Mouse (Mus musculus) stomach, postnatal 0 days (tissue): Measurements from ENCODE around the gene Rack1. TPM values are rescaled to one million over a fixed set of nuclear protein-coding genes. Genes with fewer than 3 reads are reported as not detected.

Source experiments
- ATAC-seq: fragments of 200-750 bp; cut with Nextera tagmentation; 2 replicates; pipeline ENCODE4 v1.8.0; 2017; ENCODE audit not compliant: low FRiP score, low TSS enrichment
- DNase-seq: peaks from one replicate; pipeline ENCODE4 v3.0.0-alpha.2; 2016; ENCODE audit warnings: low spot score
- H3K27ac ChIP-seq: fragments of 300-500 bp; sonication (generic); replicated peaks from 2 replicates; pipeline ENCODE4 v1.5.1; 2014; ENCODE audit warnings: mild to moderate bottlenecking, control low read depth
- H3K27me3 ChIP-seq: fragments of 300-500 bp; sonication (generic); 2 replicates; pipeline ENCODE4 v1.6.1; 2014; ENCODE audit warnings: low read length; ENCODE audit not compliant: control insufficient read depth, insufficient read depth
- H3K36me3 ChIP-seq: fragments of 300-500 bp; sonication (generic); 2 replicates; pipeline ENCODE4 v1.6.1; 2014; ENCODE audit warnings: low read length, mixed read lengths; ENCODE audit not compliant: control insufficient read depth, insufficient read depth
- H3K4me1 ChIP-seq: fragments of 300-500 bp; sonication (generic); replicated peaks from 2 replicates; pipeline ENCODE4 v1.6.1; 2014; ENCODE audit warnings: antibody characterized with exemption; ENCODE audit not compliant: control insufficient read depth, insufficient read depth
- H3K4me2 ChIP-seq: fragments of 300-500 bp; sonication (generic); replicated peaks from 2 replicates; pipeline ENCODE4 v1.6.1; 2014; ENCODE audit warnings: low read depth, mild to moderate bottlenecking, control low read depth, moderate library complexity
- H3K4me3 ChIP-seq: fragments of 300-500 bp; sonication (generic); 2 replicates; pipeline ENCODE4 v1.5.1; 2014; ENCODE audit warnings: low read depth, low read length, control low read depth
- H3K9ac ChIP-seq: fragments of 300-500 bp; sonication (generic); 2 replicates; pipeline ENCODE4 v1.6.1; 2014; ENCODE audit warnings: mild to moderate bottlenecking, low read length, control low read depth, mixed read lengths
- H3K9me3 ChIP-seq: fragments of 300-500 bp; sonication (generic); 2 replicates; pipeline ENCODE4 v1.6.1; 2016; ENCODE audit warnings: low read length; ENCODE audit not compliant: control insufficient read depth
- CTCF ChIP-seq: IDR thresholded peaks from 2 replicates; pipeline ENCODE4 v1.5.1; 2016; ENCODE audit warnings: antibody characterized with exemption, low read depth, mild to moderate bottlenecking, moderate library complexity
- EP300 ChIP-seq: optimal IDR thresholded peaks from 2 replicates; pipeline ENCODE3; 2016; ENCODE audit warnings: antibody characterized with exemption
- WGBS: fragments of 180-500 bp; shearing (Covaris S2); extraction: QIAGEN DNeasy Blood & Tissue Kit; methylation state at CpG from one replicate; pipeline ENCODE4 v1.1.7; 2014; 5-methylcytosine and 5-hydroxymethylcytosine counted together
- polyA plus RNA-seq: library from polyadenylated mRNA; unstranded; fragments of >200 nt; fragmentation: Nextera tagmentation; extraction: Ambion mirVana; gene quantifications from 2 replicates; pipeline ENCODE4 v1.2.1, GENCODE M21; 2015

Rack1 gene
- polyA plus RNA-seq, 1 experiment from 2014 or later: 529 TPM

DNA sequence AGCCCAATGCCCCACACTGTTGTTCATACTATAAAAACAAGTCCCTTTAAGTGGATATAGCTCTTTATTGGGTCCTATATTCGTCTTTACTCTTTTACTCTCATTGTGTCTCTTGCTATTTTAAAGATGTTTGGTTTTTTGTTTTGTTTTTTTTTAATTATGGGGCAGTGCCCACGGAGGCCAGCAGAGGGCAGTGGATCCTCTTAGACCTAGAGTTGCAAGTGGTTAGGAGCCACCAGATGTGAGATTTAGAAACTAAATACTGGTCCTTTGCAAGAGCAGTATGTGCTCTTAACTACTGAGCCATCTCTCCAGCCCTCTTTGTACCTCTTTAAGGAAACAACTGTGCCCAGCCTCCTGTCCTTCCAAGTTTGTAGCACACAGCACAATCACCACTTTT is 28.4 kb upstream of the Rack1 start:
- Histone ChIP-seq H3K4me2 (no peak overlapping the region), H3K9ac (no peak overlapping the region), H3K4me3 (no peak overlapping the region), H3K27ac (no peak overlapping the region), H3K36me3 (no peaks in the 10 kb centered on the region), H3K9me3 (no peaks in the 10 kb centered on the region), H3K4me1 (no peaks in the 10 kb centered on the region), H3K27me3 (no peaks in the 10 kb centered on the region)
- 13% methylated on average over 2 of the region's 2 CpGs for WGBS
- no peak for ATAC-seq
- TF ChIP-seq EP300: no peak
- peak; percentile 79 for TF ChIP-seq CTCF
- DNase-seq: no peak

DNA sequence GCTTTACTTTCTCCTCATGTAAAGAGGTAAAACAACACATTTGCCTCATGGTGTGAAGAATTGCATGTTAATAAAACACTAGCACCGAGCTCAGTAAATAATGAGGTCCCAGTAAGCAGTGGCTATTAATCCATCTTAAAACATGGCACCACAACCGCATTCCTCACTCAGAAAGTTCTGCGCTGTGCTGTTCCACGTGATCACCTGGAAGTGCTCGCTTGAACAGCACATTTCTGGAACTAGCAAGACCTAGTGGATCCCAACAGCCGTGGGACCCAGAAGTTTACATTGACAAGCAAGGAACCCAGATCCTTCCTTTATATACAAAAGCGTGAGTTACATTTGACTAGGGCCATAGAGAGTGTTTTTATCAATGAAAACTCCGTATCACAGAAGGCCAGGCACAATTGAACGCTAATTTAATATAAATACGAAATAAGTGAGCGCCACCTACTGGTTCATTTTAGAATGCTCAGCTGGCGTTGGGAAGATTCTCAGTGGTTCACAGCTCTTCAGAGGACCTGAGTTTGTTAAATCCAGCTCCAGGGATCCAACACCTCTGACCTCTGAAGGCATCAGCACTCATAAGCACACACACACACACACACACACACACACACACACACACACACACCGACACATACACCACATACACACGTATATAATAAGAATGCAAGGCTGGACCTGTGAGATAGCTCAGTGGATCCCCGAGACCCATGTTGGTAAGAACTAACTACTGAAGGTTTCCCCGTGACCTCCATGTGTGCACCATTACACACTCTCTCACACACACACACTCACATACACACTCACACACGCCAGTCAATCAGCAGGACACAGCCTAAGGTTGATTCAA is 25.5 kb upstream of the Rack1 start:
- no peaks in the 10 kb centered on the region for H3K9me3 ChIP-seq
- 29% methylated on average over 17 of the region's 17 CpGs for WGBS

DNA sequence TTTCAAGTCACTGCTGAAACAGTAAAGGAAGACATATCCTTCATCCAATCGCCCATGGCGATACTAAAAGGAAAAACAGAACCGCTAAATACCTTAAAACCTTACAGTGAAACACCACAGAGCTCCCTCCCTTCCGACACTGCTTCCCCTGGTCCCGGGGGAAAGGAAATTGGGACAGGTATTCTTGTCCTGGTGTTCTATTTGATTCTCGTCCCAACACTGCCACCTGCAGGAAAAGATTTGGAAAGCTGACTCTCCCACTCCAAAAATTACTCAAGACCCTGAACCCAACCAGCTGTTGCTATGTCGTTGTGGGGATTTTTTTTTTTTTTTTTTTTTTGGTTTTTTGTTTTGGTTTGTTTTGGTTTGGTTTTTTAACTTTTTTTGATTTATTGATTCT is 24.6 kb upstream of the Rack1 start:
- Histone ChIP-seq H3K4me2 (no peak overlapping the region), H3K27ac (no peak overlapping the region), H3K27me3 (no peaks in the 10 kb centered on the region), H3K9ac (no peak overlapping the region), H3K4me3 (no peak overlapping the region), H3K36me3 (no peaks in the 10 kb centered on the region), H3K4me1 (no peaks in the 10 kb centered on the region), H3K9me3 (no peaks in the 10 kb centered on the region)
- no peak for TF ChIP-seq EP300
- TF ChIP-seq CTCF: peak; percentile 74
- ATAC-seq (no peak), DNase-seq (peak; percentile 55)
- 2% methylated on average over 7 of the region's 7 CpGs for WGBS

More for the DNA sequence above, 25.5 kb upstream of the Rack1 start:
- Histone ChIP-seq H3K4me3 (no peak overlapping the region), H3K36me3 (no peaks in the 10 kb centered on the region), H3K4me1 (no peaks in the 10 kb centered on the region), H3K27me3 (no peaks in the 10 kb centered on the region), H3K4me2 (peak overlapping the region; percentile 33), H3K27ac (no peak overlapping the region), H3K9ac (no peak overlapping the region)
- DNase-seq (peak; percentile 35), ATAC-seq (0 out of 2 replicates have a peak, but pooled peaks have one; percentile 32)
- TF ChIP-seq EP300 (no peak), CTCF (peak; percentile 75)

DNA sequence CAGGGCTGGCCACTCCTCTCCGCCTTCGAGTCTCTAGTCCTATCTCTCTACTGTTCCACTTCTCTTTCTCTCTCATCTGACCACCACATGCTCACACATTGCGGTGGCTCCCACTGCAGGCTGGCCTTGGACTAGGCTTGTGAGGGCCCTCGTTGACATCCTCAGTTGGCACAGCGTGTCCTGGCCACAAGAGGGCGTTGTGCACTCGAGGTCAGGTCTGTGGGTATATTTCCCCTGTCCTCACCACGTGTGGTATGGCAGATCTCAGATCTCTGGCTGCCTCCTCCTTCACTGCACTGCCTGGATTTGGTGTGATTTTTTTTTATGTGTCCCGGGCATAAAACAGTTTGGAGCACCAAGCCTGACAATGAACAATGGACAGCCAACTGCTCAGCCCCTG is 23.5 kb upstream of the Rack1 start:
- DNase-seq (no peak), ATAC-seq (peak; percentile 26; the same call in 1 of the 2 replicates)
- no peaks in the 10 kb centered on the region for H3K27me3 ChIP-seq
- TF ChIP-seq EP300 (no peak), CTCF (peak; percentile 48; the same call in 1 of the 2 replicates)
- no peaks in the 10 kb centered on the region for H3K9me3 ChIP-seq
- no peak overlapping the region for H3K27ac ChIP-seq
- no peaks in the 10 kb centered on the region for H3K36me3 ChIP-seq
- no peaks in the 10 kb centered on the region for H3K4me1 ChIP-seq
- no peak overlapping the region for H3K4me2 ChIP-seq
- H3K4me3 ChIP-seq: no peak overlapping the region
- 48% methylated on average over 9 of the region's 9 CpGs for WGBS
- no peak overlapping the region for H3K9ac ChIP-seq

DNA sequence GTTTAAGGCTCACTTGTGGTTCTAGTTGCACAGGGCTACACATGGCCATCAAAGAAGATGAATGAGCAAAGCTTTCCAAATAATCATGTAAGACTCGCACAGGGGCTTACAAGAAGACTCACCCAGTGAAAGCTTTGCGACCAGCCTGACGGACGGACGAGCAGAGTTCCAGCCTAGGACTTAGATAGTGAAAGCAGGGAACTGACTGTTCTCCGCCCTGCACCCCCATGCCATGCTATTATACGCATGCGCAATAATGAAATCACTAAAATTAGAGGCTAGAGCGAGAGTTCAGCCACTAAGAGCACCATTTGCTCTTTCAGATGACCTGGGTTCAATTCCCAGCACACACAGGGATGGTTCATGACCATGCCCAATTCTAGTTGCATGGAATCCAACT is 22.8 kb upstream of the Rack1 start:
- Histone ChIP-seq H3K9me3 (no peaks in the 10 kb centered on the region), H3K27ac (no peak overlapping the region), H3K9ac (no peak overlapping the region), H3K27me3 (no peaks in the 10 kb centered on the region), H3K4me3 (no peak overlapping the region), H3K36me3 (no peaks in the 10 kb centered on the region), H3K4me2 (no peak overlapping the region), H3K4me1 (no peaks in the 10 kb centered on the region)
- DNase-seq: no peak
- TF ChIP-seq EP300 (no peak), CTCF (no peak)
- ATAC-seq: no peak
- WGBS: 78% methylated on average over 9 of the region's 9 CpGs

DNA sequence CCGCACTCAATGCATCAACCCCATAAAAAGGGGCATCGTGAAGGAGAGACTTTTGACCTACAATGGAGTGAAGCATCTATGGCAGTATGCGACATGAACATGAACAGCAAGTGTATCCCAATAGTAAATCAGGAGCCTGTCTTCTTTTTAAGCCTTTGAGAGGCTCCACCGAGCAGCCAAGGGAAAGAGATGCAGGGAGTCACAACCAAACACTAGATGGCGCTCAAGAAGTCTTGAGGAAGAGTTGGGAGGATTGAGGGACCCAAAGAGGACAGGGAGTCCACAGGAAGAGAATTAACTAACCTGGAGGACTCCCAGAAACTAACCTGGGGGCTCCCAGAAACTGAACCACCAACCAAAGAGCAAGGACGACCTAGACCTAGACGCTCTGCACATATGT is 20.7 kb upstream of the Rack1 start:
- no peak overlapping the region for H3K27ac ChIP-seq
- no peak for DNase-seq
- WGBS: 47% methylated on average over 7 of the region's 7 CpGs
- TF ChIP-seq EP300 (no peak), CTCF (peak; percentile 71)
- no peak overlapping the region for H3K4me3 ChIP-seq
- ATAC-seq: no peak
- H3K36me3 ChIP-seq: no peaks in the 10 kb centered on the region
- H3K9me3 ChIP-seq: no peaks in the 10 kb centered on the region
- no peak overlapping the region for H3K9ac ChIP-seq
- H3K27me3 ChIP-seq: no peaks in the 10 kb centered on the region
- no peaks in the 10 kb centered on the region for H3K4me1 ChIP-seq
- no peak overlapping the region for H3K4me2 ChIP-seq
